Mouse (Mus musculus) brain, embryonic 14.5 days (tissue): ENCODE data around the gene Map2. TPM values are rescaled to one million over a fixed set of nuclear protein-coding genes. Genes with fewer than 3 reads are reported as not detected.

Experiments used
- DNase-seq: peaks from one replicate; pipeline ENCODE4 v3.0.0-alpha.2; 2011; ENCODE audit warnings: low read depth
- CTCF ChIP-seq: fragments of 200-500 bp; IDR thresholded peaks from 2 replicates; pipeline ENCODE4 v1.5.1; 2012; ENCODE audit warnings: inconsistent platforms, mild to moderate bottlenecking, moderate library complexity, borderline replicate concordance; ENCODE audit not compliant: insufficient read depth, insufficient read length; ENCODE audit errors: extremely low read depth
- POLR2A ChIP-seq: fragments of 200-500 bp; IDR thresholded peaks from 2 replicates; pipeline ENCODE4 v1.6.1; 2012; ENCODE audit warnings: mild to moderate bottlenecking, inconsistent platforms, borderline replicate concordance; ENCODE audit not compliant: poor library complexity, insufficient read depth, insufficient read length, severe bottlenecking; ENCODE audit errors: extremely low read depth
- polyA plus RNA-seq: library from polyadenylated mRNA; depleted of rRNA; stranded (reverse); fragments of >200 nt; gene quantifications from 2 replicates; pipeline ENCODE4 v1.2.3, GENCODE M21; 2012

Map2 gene
- polyA plus RNA-seq, 1 experiment = 500 TPM

DNA sequence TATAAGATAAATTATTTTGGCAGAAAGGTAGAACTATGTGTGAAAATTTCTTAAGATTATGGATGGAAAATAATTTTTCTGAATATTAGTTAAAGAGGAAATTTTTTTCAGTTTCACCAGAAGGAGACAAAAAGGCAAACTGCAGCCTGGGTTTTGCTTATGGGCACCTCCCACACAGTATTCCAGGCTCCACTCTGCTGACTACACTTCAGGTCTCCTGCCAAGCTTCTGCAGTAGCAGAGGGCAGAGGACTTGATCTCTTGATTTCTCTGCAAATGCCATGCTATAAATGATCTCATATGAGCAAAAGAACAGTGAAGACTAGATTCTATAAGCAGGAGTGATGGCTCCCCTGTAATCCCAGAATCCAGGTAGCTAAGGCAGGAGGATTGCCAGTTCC lies 149.9 kb downstream of the Map2 start:
- TF ChIP-seq CTCF = no peak
- TF ChIP-seq POLR2A = no peak
- DNase-seq = no peak

DNA sequence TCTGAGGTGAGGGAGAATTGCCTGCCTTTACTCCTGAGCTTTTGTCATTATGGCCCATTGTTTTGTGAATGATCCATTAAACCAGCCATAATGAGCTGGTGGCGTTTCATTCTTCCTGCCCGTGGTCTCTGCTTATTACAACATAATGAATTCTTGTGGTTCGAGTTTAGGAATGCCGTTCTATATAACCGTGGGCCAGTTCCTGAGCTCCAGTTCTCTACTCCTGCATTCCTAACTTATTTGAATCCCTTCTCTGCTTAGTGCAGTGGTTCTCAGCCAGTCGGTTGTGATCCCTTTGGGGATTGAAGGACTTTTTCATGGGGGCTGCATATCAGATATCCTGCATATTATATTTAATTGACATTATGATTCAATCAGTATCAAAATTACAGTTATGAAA lies 153.9 kb downstream of the Map2 start:
- no peak for TF ChIP-seq POLR2A
- TF ChIP-seq CTCF = no peak
- no peak for DNase-seq

- no peak for TF ChIP-seq CTCF
- DNase-seq = no peak
Measured at GRCm38 (mm10) chr1:66329534-66329933, 154.5 kb downstream of the Map2 start.

DNA sequence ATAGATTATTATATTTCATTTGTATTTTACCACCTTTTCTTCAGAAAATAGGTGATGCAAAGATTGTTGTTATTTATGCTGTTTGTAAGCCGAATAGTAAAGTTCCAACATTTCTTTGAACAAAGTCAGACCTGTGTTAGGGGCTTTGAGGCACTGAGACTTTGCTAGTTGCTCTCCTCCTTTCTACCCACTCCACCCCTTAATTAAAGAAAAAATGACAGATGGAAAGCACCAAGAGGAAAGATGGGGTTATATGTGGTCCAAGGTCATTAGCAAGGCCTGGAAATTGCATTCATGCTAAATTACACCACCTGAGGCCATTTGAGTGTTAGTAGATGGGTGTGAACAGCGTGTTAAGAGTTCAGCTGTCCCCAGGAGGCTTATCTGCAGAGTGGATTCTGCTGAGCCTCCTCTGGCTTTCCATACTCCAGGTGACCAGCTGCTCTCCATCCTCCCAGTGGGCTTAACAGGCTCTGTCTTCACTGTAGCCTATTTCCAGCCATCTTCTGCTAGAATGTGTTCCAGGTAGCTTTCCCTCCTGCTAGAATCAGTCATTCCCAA lies 160.7 kb downstream of the Map2 start:
- TF ChIP-seq POLR2A (no peak), CTCF (no peak)
- DNase-seq = peak; percentile 77

GRCm38 (mm10) chr1:66339213-66339612 lies 164.1 kb downstream of the Map2 start:
- TF ChIP-seq CTCF (no peak), POLR2A (no peak)
- DNase-seq = no peak

- TF ChIP-seq POLR2A (no peak), CTCF (no peak)
- peak; percentile 49 for DNase-seq
Measured at GRCm38 (mm10) chr1:66348404-66349165, 173.5 kb downstream of the Map2 start.

- DNase-seq = peak; percentile 54
- TF ChIP-seq CTCF = no peak
- TF ChIP-seq POLR2A = no peak
Measured at GRCm38 (mm10) chr1:66349166-66349835, 174.2 kb downstream of the Map2 start.

GRCm38 (mm10) chr1:66351366-66351765 lies 176.3 kb downstream of the Map2 start:
- no peak for DNase-seq
- TF ChIP-seq POLR2A (no peak), CTCF (no peak)

DNA sequence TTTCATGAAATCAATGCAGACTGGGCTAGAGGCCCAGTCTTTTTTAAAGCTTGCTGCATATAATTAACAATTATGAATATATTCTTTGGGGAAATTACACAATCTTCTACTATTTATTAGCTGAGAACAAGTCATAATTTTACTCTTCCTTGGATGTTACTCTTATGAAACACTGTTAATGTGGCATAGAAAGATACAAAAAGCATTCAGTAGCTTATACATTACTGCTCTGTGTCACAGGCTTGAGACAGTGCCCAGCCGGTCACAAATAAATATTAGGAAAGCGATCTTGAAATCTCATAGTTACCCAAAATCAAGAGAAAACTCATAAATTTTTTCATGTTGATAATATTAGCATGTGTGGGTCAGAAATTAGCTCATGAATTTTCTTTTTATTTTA lies 186.7 kb downstream of the Map2 start:
- no peak for TF ChIP-seq POLR2A
- TF ChIP-seq CTCF = no peak

DNA sequence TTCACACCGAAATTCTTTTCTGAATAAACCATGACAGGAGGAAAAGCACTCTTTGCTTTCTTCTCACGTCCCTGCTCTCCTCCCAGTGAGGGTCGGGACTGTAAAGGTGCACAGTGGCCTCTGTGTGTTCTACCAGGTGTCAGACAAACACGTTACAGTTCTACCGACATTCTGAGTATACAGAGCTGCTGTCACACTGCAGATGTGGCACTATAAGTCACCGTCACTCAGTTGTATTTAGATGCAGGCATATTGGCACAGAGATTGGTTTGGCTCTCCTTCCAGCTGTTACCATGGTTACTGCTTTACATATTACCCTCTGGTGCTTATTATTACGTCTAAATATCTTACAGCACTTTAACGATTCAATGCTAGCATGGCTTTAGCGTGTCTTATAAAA lies 188.2 kb downstream of the Map2 start:
- peak; percentile 74 for DNase-seq
- TF ChIP-seq POLR2A (no peak), CTCF (no peak)

More for the DNA sequence above, 186.7 kb downstream of the Map2 start:
- no peak for DNase-seq

DNA sequence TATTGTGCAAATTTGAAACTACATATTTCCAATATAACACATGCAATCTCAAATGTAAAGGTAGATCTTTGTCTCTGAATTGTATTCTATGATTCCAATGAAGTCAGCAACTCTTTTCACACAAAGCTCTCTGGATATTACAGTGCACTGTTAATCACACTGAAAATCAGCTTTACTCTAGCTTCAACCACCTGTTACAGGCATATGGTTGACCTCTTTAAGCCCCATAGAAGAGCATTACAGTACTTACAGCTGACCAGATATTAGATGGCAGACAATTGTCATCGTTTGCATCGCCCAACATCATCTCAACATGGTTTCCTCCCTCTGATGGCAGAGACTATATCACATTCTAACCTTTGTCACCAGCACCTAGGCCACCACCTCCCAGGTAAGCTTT lies 189.3 kb downstream of the Map2 start:
- TF ChIP-seq POLR2A = no peak
- TF ChIP-seq CTCF = no peak
- DNase-seq = no peak
